ENCODE assay signal across 7 mouse cellular contexts in the genomic region with DNA sequence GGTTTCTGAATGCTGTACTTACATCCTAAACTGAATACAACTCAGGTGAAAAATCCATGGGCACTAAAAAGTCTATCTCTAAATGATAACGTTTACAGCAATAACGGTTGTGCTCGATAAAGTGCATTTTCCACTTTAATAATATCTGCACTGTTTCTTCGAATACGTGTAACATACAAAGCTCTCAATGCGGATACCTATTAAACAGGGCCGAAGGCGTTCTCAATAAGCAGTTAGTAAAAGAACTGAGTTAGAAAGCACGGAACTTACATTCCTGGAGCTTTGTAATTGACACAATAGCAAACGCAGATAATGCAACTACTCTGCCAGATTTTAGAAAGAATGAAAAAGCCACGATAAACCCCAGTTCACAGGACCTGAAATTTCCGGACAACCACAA.
DNase-seq lines count a peak whose midpoint lies in the region; ATAC-seq and TF ChIP-seq lines count a peak whose summit lies in the region.

No protein-coding gene starts in this region.

- no peak for DNase-seq in spleen, adult 2 months (ENCODE audit: low read depth in 1 of 2, low spot score in 2 of 2)
- no peak for DNase-seq in spleen, adult 18-20 months
- DNase-seq in forebrain, embryonic 14.5 days (ENCODE audit: low spot score) = no peak
- no peak for DNase-seq in liver, embryonic 14.5 days (ENCODE audit: low read depth in 3 of 3, low spot score in 3 of 3)
- no peak for DNase-seq in stomach, postnatal 0 days (ENCODE audit: low spot score)
- no peak for DNase-seq in right cerebral cortex, postnatal 36 days (ENCODE audit: low spot score in 2 of 2)
- DNase-seq in right cerebral cortex, adult 2 months (ENCODE audit: low spot score in 2 of 2) = no peak

- peak overlapping the region; percentile 60 for H3K27ac ChIP-seq in spleen, adult 2 months (ENCODE audit: insufficient read depth, low read length)
- peak overlapping the region; percentile 86 for H3K27ac ChIP-seq in forebrain, embryonic 14.5 days (ENCODE audit: low read depth, low read length)
- no peak overlapping the region for H3K27ac ChIP-seq in liver, embryonic 14.5 days
- peak overlapping the region; percentile 46; the same call in 1 of the 2 replicates for H3K27ac ChIP-seq in stomach, postnatal 0 days (replicated peaks)

- peak overlapping the region; percentile 64 for H3K4me3 ChIP-seq in spleen, adult 2 months (ENCODE audit: extremely low read depth, insufficient read depth, insufficient read length)
- peak overlapping the region; percentile 66 for H3K4me3 ChIP-seq in forebrain, embryonic 14.5 days (ENCODE audit: low read depth, low read length)
- H3K4me3 ChIP-seq in liver, embryonic 14.5 days (ENCODE audit: insufficient read depth in 1 of 2, low read depth in 2 of 2, low read length in 2 of 2) = peak overlapping the region; percentile 63 to 84
- peak overlapping the region; percentile 63 for H3K4me3 ChIP-seq in stomach, postnatal 0 days (ENCODE audit: low read depth, low read length)

- no peak for TF ChIP-seq EP300 in liver, embryonic 14.5 days (IDR thresholded peaks at IDR 0.05; ENCODE audit: low read depth)
- TF ChIP-seq EP300 in stomach, postnatal 0 days (optimal IDR thresholded peaks at IDR 0.05) = no peak

- 4% methylated on average over 12 of the region's 12 CpGs for WGBS in spleen, adult 2 months
- WGBS in forebrain, embryonic 14.5 days = 14% methylated on average over 12 of the region's 12 CpGs
- WGBS in liver, embryonic 14.5 days (ENCODE audit: insufficient replicate concordance) = 9% methylated on average over 12 of the region's 12 CpGs
- 6% methylated on average over 12 of the region's 12 CpGs for WGBS in stomach, postnatal 0 days

- H3K4me1 ChIP-seq in spleen, adult 2 months (ENCODE audit: control insufficient read depth, insufficient read depth, insufficient read length) = no peaks in the 10 kb centered on the region
- H3K4me1 ChIP-seq in forebrain, embryonic 14.5 days (ENCODE audit: control insufficient read depth, insufficient read depth, low read length) = no peaks in the 10 kb centered on the region
- 0 out of 4 replicates have a peak, but pooled peaks cover 0 to 1% of the 10 kb centered on the region in 2 experiments for H3K4me1 ChIP-seq in liver, embryonic 14.5 days (replicated peaks; ENCODE audit: control insufficient read depth in 2 of 2, insufficient read depth in 2 of 2, low read length in 1 of 2)
- H3K4me1 ChIP-seq in stomach, postnatal 0 days (replicated peaks; ENCODE audit: control insufficient read depth, insufficient read depth) = no peaks in the 10 kb centered on the region

- no peaks in the 10 kb centered on the region for H3K27me3 ChIP-seq in spleen, adult 2 months (ENCODE audit: control insufficient read depth, insufficient read depth, low read length)
- no peaks in the 10 kb centered on the region for H3K27me3 ChIP-seq in forebrain, embryonic 14.5 days (replicated peaks; ENCODE audit: control insufficient read depth, insufficient read depth, low read length)
- no peaks in the 10 kb centered on the region for H3K27me3 ChIP-seq in liver, embryonic 14.5 days (ENCODE audit: control insufficient read depth, insufficient read depth, low read length)
- no peaks in the 10 kb centered on the region for H3K27me3 ChIP-seq in stomach, postnatal 0 days (ENCODE audit: control insufficient read depth, insufficient read depth, low read length)

- TF ChIP-seq CTCF in spleen, adult 2 months (IDR thresholded peaks at IDR 0.05; ENCODE audit: extremely low read depth, insufficient read depth, insufficient read length, insufficient replicate concordance) = no peak
- TF ChIP-seq CTCF in liver, embryonic 14.5 days (IDR thresholded peaks at IDR 0.05; ENCODE audit: low read depth) = no peak
- no peak for TF ChIP-seq CTCF in stomach, postnatal 0 days (IDR thresholded peaks at IDR 0.05; ENCODE audit: low read depth)

- no peak for TF ChIP-seq POLR2A in spleen, adult 2 months (IDR thresholded peaks at IDR 0.05; ENCODE audit: low read depth, low read length)

- peak; percentile 19; the same call in 1 of the 2 replicates for ATAC-seq in forebrain, embryonic 14.5 days
- peak; percentile 4; the same call in 1 of the 2 replicates for ATAC-seq in liver, embryonic 14.5 days (ENCODE audit: insufficient read depth)
- ATAC-seq in stomach, postnatal 0 days (ENCODE audit: low FRiP score, low TSS enrichment) = no peak

- H3K9ac ChIP-seq in forebrain, embryonic 14.5 days (ENCODE audit: low read length) = peak overlapping the region; percentile 82
- H3K9ac ChIP-seq in liver, embryonic 14.5 days (replicated peaks) = peak overlapping the region; percentile 58
- H3K9ac ChIP-seq in stomach, postnatal 0 days (ENCODE audit: low read length) = peak overlapping the region; percentile 71

- H3K36me3 ChIP-seq in spleen, adult 2 months (ENCODE audit: control insufficient read depth, insufficient read depth, low read length) = no peaks in the 10 kb centered on the region
- H3K36me3 ChIP-seq in forebrain, embryonic 14.5 days (ENCODE audit: control insufficient read depth, insufficient read depth, low read length) = peaks cover 5% of the 10 kb centered on the region; the same call in 1 of the 2 replicates
- H3K36me3 ChIP-seq in liver, embryonic 14.5 days (replicated peaks; ENCODE audit: control insufficient read depth, insufficient read depth, low read depth) = no peaks in the 10 kb centered on the region
- H3K36me3 ChIP-seq in stomach, postnatal 0 days (ENCODE audit: control insufficient read depth, insufficient read depth, low read length) = no peaks in the 10 kb centered on the region

- peaks cover 5% of the 10 kb centered on the region; the same call in 1 of the 2 replicates for H3K9me3 ChIP-seq in forebrain, embryonic 14.5 days (replicated peaks; ENCODE audit: control insufficient read depth, low read length)
- no peaks in the 10 kb centered on the region for H3K9me3 ChIP-seq in liver, embryonic 14.5 days (ENCODE audit: control insufficient read depth, low read length)
- H3K9me3 ChIP-seq in stomach, postnatal 0 days (ENCODE audit: control insufficient read depth, low read length) = no peaks in the 10 kb centered on the region

- peak overlapping the region; percentile 53 for H3K4me2 ChIP-seq in forebrain, embryonic 14.5 days (ENCODE audit: low read length)
- peak overlapping the region; percentile 71 for H3K4me2 ChIP-seq in liver, embryonic 14.5 days (ENCODE audit: low read depth)
- peak overlapping the region; percentile 69 for H3K4me2 ChIP-seq in stomach, postnatal 0 days (replicated peaks; ENCODE audit: low read depth)
